Mouse (Mus musculus) central nervous system, embryonic 18 days (tissue): Measurements from ENCODE around the gene Olfr608. TPM values are rescaled to one million over a fixed set of nuclear protein-coding genes. Genes with fewer than 3 reads are reported as not detected.

Source experiments
- polyA plus RNA-seq: library from polyadenylated mRNA; depleted of rRNA; stranded (reverse); fragments of >200 nt; gene quantifications from 2 replicates; pipeline ENCODE4 v1.2.3, GENCODE M21; 2012; rRNA removed

Gene Olfr608
- polyA plus RNA-seq: not detected in 2 replicates

GRCm38 (mm10) chr7:103469577-103469976 is at the start of gene Olfr608:
Gene Olfr608, plus strand, starts transcription at chr7:103469877.

GRCm38 (mm10) chr7:103445339-103445738 is 24.3 kb upstream of the Olfr608 start, which contains the start of gene Olfr605:
Gene Olfr605, minus strand, starts transcription at chr7:103445439.

GRCm38 (mm10) chr7:103448746-103449145 is 20.9 kb upstream of the Olfr608 start, which contains the start of gene Olfr606:
Gene Olfr606, plus strand, starts transcription at chr7:103449046.

GRCm38 (mm10) chr7:103497962-103498361 is 28.3 kb downstream of the Olfr608 start, which contains the start of gene Olfr609:
Gene Olfr609, minus strand, starts transcription at chr7:103498062.

GRCm38 (mm10) chr7:103512022-103512421 is 42.3 kb downstream of the Olfr608 start, which contains the start of gene Olfr610:
Gene Olfr610, minus strand, starts transcription at chr7:103512122.

GRCm38 (mm10) chr7:103520746-103521145 is 51.1 kb downstream of the Olfr608 start, which contains the start of gene Olfr611:
Gene Olfr611, minus strand, starts transcription at chr7:103520846.

Other genes with a start within 250 kb of the Olfr608 start
- not detected in 2 replicates for gene Usp17ld, start 217.4 kb upstream of the Olfr608 start, polyA plus RNA-seq
- gene Olfr596, start 164.2 kb upstream of the Olfr608 start, polyA plus RNA-seq: not detected in 2 replicates
- gene Olfr597, start 153.6 kb upstream of the Olfr608 start, polyA plus RNA-seq: not detected in 2 replicates
- not detected in 2 replicates for gene Olfr598, start 146.3 kb upstream of the Olfr608 start, polyA plus RNA-seq
- not detected in 2 replicates for gene Olfr599, start 134.0 kb upstream of the Olfr608 start, polyA plus RNA-seq
- gene Olfr600, start 120.2 kb upstream of the Olfr608 start, polyA plus RNA-seq: not detected in 2 replicates
- not detected in 2 replicates for gene Olfr601, start 107.2 kb upstream of the Olfr608 start, polyA plus RNA-seq
- gene Olfr603, start 83.7 kb upstream of the Olfr608 start, polyA plus RNA-seq: not detected in 2 replicates
- not detected in 2 replicates for gene Usp17lc, start 54.8 kb upstream of the Olfr608 start, polyA plus RNA-seq
- not detected in 2 replicates for gene Olfr605, start 24.4 kb upstream of the Olfr608 start, polyA plus RNA-seq
- not detected in 2 replicates for gene Olfr606, start 20.8 kb upstream of the Olfr608 start, polyA plus RNA-seq
- not detected in 2 replicates for gene Olfr607, start 5.7 kb upstream of the Olfr608 start, polyA plus RNA-seq
- gene Olfr609, start 28.2 kb downstream of the Olfr608 start, polyA plus RNA-seq: not detected in 2 replicates
- gene Olfr610, start 42.2 kb downstream of the Olfr608 start, polyA plus RNA-seq: not detected in 2 replicates
- gene Olfr611, start 51.0 kb downstream of the Olfr608 start, polyA plus RNA-seq: not detected in 2 replicates
- gene Olfr612, start 72.8 kb downstream of the Olfr608 start, polyA plus RNA-seq: not detected in 2 replicates
- not detected in 2 replicates for gene Olfr613, start 78.2 kb downstream of the Olfr608 start, polyA plus RNA-seq
- gene Olfr615, start 86.2 kb downstream of the Olfr608 start, polyA plus RNA-seq: not detected in 2 replicates
- gene Olfr616, start 99.3 kb downstream of the Olfr608 start, polyA plus RNA-seq: not detected in 2 replicates
- not detected in 2 replicates for gene Olfr617, start 103.2 kb downstream of the Olfr608 start, polyA plus RNA-seq
- not detected in 2 replicates for gene Olfr618, start 120.2 kb downstream of the Olfr608 start, polyA plus RNA-seq
- not detected in 2 replicates for gene Olfr619, start 130.7 kb downstream of the Olfr608 start, polyA plus RNA-seq
- not detected in 2 replicates for gene Olfr620, start 142.7 kb downstream of the Olfr608 start, polyA plus RNA-seq
- gene Olfr622, start 172.8 kb downstream of the Olfr608 start, polyA plus RNA-seq: not detected in 2 replicates
- gene Olfr623, start 193.8 kb downstream of the Olfr608 start, polyA plus RNA-seq: not detected in 2 replicates
- gene Olfr624, start 201.3 kb downstream of the Olfr608 start, polyA plus RNA-seq: not detected in 2 replicates
- not detected in 2 replicates for gene Olfr625-ps1, start 212.8 kb downstream of the Olfr608 start, polyA plus RNA-seq
- gene Olfr243, start 244.8 kb downstream of the Olfr608 start, polyA plus RNA-seq: not detected in 2 replicates